Mouse (Mus musculus) olfactory bulb, adult 2 months (tissue): ENCODE results near the gene Dhx9.

ENCODE experiments used
- CTCF ChIP-seq: fragments of 200-500 bp; IDR thresholded peaks from 2 replicates; pipeline ENCODE4 v1.5.1; 2012; ENCODE audit warnings: low read depth, mild to moderate bottlenecking, low read length, moderate library complexity; ENCODE audit not compliant: insufficient read depth
- POLR2A ChIP-seq: fragments of 200-500 bp; IDR thresholded peaks from 2 replicates; pipeline ENCODE4 v1.6.1; 2012; ENCODE audit warnings: mild to moderate bottlenecking, low read depth, low read length, moderate library complexity; ENCODE audit not compliant: insufficient read depth

- no peak for TF ChIP-seq CTCF
- no peak for TF ChIP-seq POLR2A
Observed at GRCm38 (mm10) chr1:153431701-153432100, 55.8 kb downstream of the Dhx9 start.
